Comparison of ENCODE assay signal across 14 mouse cellular contexts in genomic region chrX:99433778-99434177, GRCm38 (mm10). TPM values are rescaled to one million over a fixed set of nuclear protein-coding genes. Genes with fewer than 3 reads are reported as not detected.
DNase-seq lines count a peak whose midpoint lies in the region; ATAC-seq lines count a peak whose summit lies in the region.
"Had no signal": no experiment of that assay in that cellular context is flagged by ENCODE, and none has a peak within 500 bp of the region (broad histone marks: within the 10 kb centered on the region; RNA-seq: fewer than 3 reads in every experiment).

No protein-coding gene starts in this region.

- peaks cover 72% of the 10 kb centered on the region for H3K4me1 ChIP-seq in forebrain, embryonic 13.5 days
- H3K4me1 ChIP-seq in forebrain, embryonic 12.5 days, result peaks cover 15% of the 10 kb centered on the region
- H3K4me1 ChIP-seq in kidney, embryonic 16.5 days (ENCODE audit: insufficient read depth, low read length), result peaks cover 5% of the 10 kb centered on the region; the same call in 1 of the 2 replicates
- H3K4me1 ChIP-seq in limb, embryonic 12.5 days (replicated peaks), result peaks cover 16% of the 10 kb centered on the region

- no peak for ATAC-seq in forebrain, embryonic 13.5 days
- no peak for ATAC-seq in forebrain, embryonic 12.5 days (ENCODE audit: low FRiP score)
- peak; percentile 55; the same call in 1 of the 2 replicates for ATAC-seq in kidney, embryonic 16.5 days (ENCODE audit: low FRiP score, low TSS enrichment)
- ATAC-seq in limb, embryonic 12.5 days (ENCODE audit: insufficient number of reproducible peaks, insufficient read depth, low FRiP score, low TSS enrichment, low read depth), result no peak; the same call in 1 of the 2 replicates

- H3K4me3 ChIP-seq in forebrain, embryonic 13.5 days, result no peak overlapping the region
- no peak overlapping the region for H3K4me3 ChIP-seq in forebrain, embryonic 12.5 days (replicated peaks)
- no peak overlapping the region for H3K4me3 ChIP-seq in kidney, embryonic 16.5 days (ENCODE audit: low read length)
- H3K4me3 ChIP-seq in limb, embryonic 12.5 days (replicated peaks), result no peak overlapping the region
- H3K4me3 ChIP-seq: midbrain, embryonic 12.5 days; neural tube, embryonic 13.5 days had no signal

- no peaks in the 10 kb centered on the region for H3K36me3 ChIP-seq in forebrain, embryonic 13.5 days (ENCODE audit: poor library complexity, severe bottlenecking)
- no peaks in the 10 kb centered on the region for H3K36me3 ChIP-seq in forebrain, embryonic 12.5 days (replicated peaks)
- no peaks in the 10 kb centered on the region for H3K36me3 ChIP-seq in kidney, embryonic 16.5 days (ENCODE audit: insufficient read depth, low read length)
- H3K36me3 ChIP-seq in limb, embryonic 12.5 days, result no peaks in the 10 kb centered on the region
- H3K36me3 ChIP-seq: midbrain, embryonic 12.5 days; neural tube, embryonic 13.5 days had no signal

- 17% methylated on average over 12 of the region's 19 CpGs for WGBS in forebrain, embryonic 13.5 days
- WGBS in forebrain, embryonic 12.5 days, result 13% methylated on average over 18 of the region's 19 CpGs
- WGBS in kidney, embryonic 16.5 days, result 22% methylated on average over 18 of the region's 19 CpGs
- 22% methylated on average over 19 of the region's 19 CpGs for WGBS in limb, embryonic 12.5 days

- H3K27ac ChIP-seq in forebrain, embryonic 13.5 days, result no peak overlapping the region
- H3K27ac ChIP-seq in forebrain, embryonic 12.5 days, result no peak overlapping the region
- peak overlapping the region; percentile 34; the same call in 1 of the 2 replicates for H3K27ac ChIP-seq in kidney, embryonic 16.5 days (ENCODE audit: low read length)
- H3K27ac ChIP-seq in limb, embryonic 12.5 days, result peak overlapping the region; percentile 80
- H3K27ac ChIP-seq: kidney, postnatal 0 days; midbrain, embryonic 12.5 days; neural tube, embryonic 13.5 days had no signal

- DNase-seq in kidney, adult 9 months, result no peak
- peak; percentile 45 for DNase-seq in embryo, embryonic 9.5 days (ENCODE audit: extremely low spot score)
- DNase-seq in thymus, postnatal 0 days (ENCODE audit: low spot score), result no peak
- no peak for DNase-seq in urinary bladder, postnatal 14 days (ENCODE audit: low spot score)
- DNase-seq: cerebellum, adult 11-12 months; left cerebral cortex, postnatal 4 days; thymus, adult 18-20 months had no signal

- H3K27me3 ChIP-seq in forebrain, embryonic 13.5 days, result peaks cover 37% of the 10 kb centered on the region
- peaks cover 90% of the 10 kb centered on the region for H3K27me3 ChIP-seq in forebrain, embryonic 12.5 days
- H3K27me3 ChIP-seq in kidney, embryonic 16.5 days (ENCODE audit: insufficient read depth, low read length), result peaks cover 32% of the 10 kb centered on the region
- H3K27me3 ChIP-seq in limb, embryonic 12.5 days, result peaks cover 88% of the 10 kb centered on the region

- H3K9me3 ChIP-seq in forebrain, embryonic 13.5 days (replicated peaks), result no peaks in the 10 kb centered on the region
- H3K9me3 ChIP-seq in forebrain, embryonic 12.5 days, result no peaks in the 10 kb centered on the region
- H3K9me3 ChIP-seq in kidney, embryonic 16.5 days (ENCODE audit: low read length), result no peaks in the 10 kb centered on the region
- H3K9me3 ChIP-seq in limb, embryonic 12.5 days, result no peaks in the 10 kb centered on the region
- H3K9me3 ChIP-seq: midbrain, embryonic 12.5 days; neural tube, embryonic 13.5 days had no signal

- H3K4me2 ChIP-seq in forebrain, embryonic 13.5 days, result 0 out of 2 replicates have a peak overlapping the region, but pooled peaks have one; percentile 7
- H3K4me2 ChIP-seq in forebrain, embryonic 12.5 days, result no peak overlapping the region
- peak overlapping the region; percentile 21; the same call in 1 of the 2 replicates for H3K4me2 ChIP-seq in kidney, embryonic 16.5 days (replicated peaks; ENCODE audit: low read depth, low read length)
- 0 out of 2 replicates have a peak overlapping the region, but pooled peaks have one; percentile 15 for H3K4me2 ChIP-seq in limb, embryonic 12.5 days
- H3K4me2 ChIP-seq: midbrain, embryonic 12.5 days; neural tube, embryonic 13.5 days had no signal

- no peak overlapping the region for H3K9ac ChIP-seq in forebrain, embryonic 13.5 days
- no peak overlapping the region for H3K9ac ChIP-seq in forebrain, embryonic 12.5 days
- H3K9ac ChIP-seq in kidney, embryonic 16.5 days (replicated peaks; ENCODE audit: low read length), result no peak overlapping the region
- no peak overlapping the region for H3K9ac ChIP-seq in limb, embryonic 12.5 days (replicated peaks)
- H3K9ac ChIP-seq: midbrain, embryonic 12.5 days; neural tube, embryonic 13.5 days had no signal

RNA-seq across cellular contexts. Expression of gene Pja1, which starts 37.3 kb away (rescaled TPM):
- polyA plus RNA-seq in forebrain, embryonic 13.5 days (2015; fragmentation: Nextera tagmentation; extraction: Ambion mirVana), result 316 and 321 TPM in 2 replicates
- 272 and 301 TPM in 2 replicates for polyA plus RNA-seq in forebrain, embryonic 12.5 days (2016; fragmentation: Nextera tagmentation; extraction: Ambion mirVana)
- polyA plus RNA-seq in kidney, embryonic 16.5 days (2015; fragmentation: Nextera tagmentation; extraction: Ambion mirVana), result 207 and 212 TPM in 2 replicates
- polyA plus RNA-seq in limb, embryonic 12.5 days (2016; fragmentation: Nextera tagmentation; extraction: Ambion mirVana), result 178 and 181 TPM in 2 replicates
- 39.0 and 46.3 TPM in 2 replicates for polyA plus RNA-seq in thymus, postnatal 0 days (2015; fragmentation: Nextera tagmentation; extraction: Ambion mirVana)

Comparison
In these comparisons a context has a peak if more than half of its experiments do, and no peak if none do; other contexts are left out.
1. H3K27ac ChIP-seq: peak in kidney, embryonic 16.5 days (single experiment) and limb, embryonic 12.5 days (single experiment); none in forebrain, embryonic 13.5 days (single experiment) and forebrain, embryonic 12.5 days (single experiment).